Mouse (Mus musculus) testis, adult 2 months (tissue): ENCODE data around the gene Asic2.

ENCODE experiments used
- CTCF ChIP-seq: fragments of 200-500 bp; IDR thresholded peaks from 2 replicates; pipeline ENCODE4 v1.5.1; 2012; ENCODE audit warnings: low read depth, mild to moderate bottlenecking, inconsistent platforms, low read length, moderate library complexity; ENCODE audit not compliant: control insufficient read depth, insufficient read depth, insufficient replicate concordance
- POLR2A ChIP-seq: fragments of 200-500 bp; IDR thresholded peaks from 2 replicates; pipeline ENCODE4 v1.6.1; 2012; ENCODE audit warnings: low read depth, mild to moderate bottlenecking, inconsistent platforms, low read length, moderate library complexity; ENCODE audit not compliant: control insufficient read depth

DNA sequence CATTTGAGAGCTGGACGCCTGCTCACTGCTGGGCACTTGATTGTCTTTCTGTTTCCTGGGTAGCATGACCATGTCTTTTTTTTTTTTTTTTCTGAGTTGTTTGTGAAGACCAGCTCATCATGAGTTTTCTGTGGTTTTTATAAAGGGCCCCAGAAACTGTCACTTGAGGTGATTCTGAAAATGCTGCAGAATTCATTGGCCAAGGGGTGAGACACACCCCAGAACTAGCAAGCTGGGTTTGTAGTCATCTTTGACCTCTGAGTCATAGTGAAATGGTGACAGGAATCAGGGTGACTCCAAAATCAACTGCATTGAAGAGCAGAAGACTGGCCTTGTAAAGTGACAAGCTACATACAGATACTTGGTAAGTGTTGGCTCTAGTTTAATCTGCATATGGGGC lies 521.9 kb downstream of the Asic2 start:
- TF ChIP-seq POLR2A (no peak), CTCF (no peak)
